Mouse (Mus musculus) central nervous system, embryonic 18 days (tissue): ENCODE measurements around the gene Magee2. TPM values are rescaled to one million over a fixed set of nuclear protein-coding genes. Genes with fewer than 3 reads are reported as not detected.

ENCODE experiments used
- polyA plus RNA-seq: library from polyadenylated mRNA; depleted of rRNA; stranded (reverse); fragments of >200 nt; gene quantifications from 2 replicates; pipeline ENCODE4 v1.2.3, GENCODE M21; 2012; rRNA removed

Gene Magee2
- polyA plus RNA-seq = 19.0 and 21.2 TPM in 2 replicates

DNA sequence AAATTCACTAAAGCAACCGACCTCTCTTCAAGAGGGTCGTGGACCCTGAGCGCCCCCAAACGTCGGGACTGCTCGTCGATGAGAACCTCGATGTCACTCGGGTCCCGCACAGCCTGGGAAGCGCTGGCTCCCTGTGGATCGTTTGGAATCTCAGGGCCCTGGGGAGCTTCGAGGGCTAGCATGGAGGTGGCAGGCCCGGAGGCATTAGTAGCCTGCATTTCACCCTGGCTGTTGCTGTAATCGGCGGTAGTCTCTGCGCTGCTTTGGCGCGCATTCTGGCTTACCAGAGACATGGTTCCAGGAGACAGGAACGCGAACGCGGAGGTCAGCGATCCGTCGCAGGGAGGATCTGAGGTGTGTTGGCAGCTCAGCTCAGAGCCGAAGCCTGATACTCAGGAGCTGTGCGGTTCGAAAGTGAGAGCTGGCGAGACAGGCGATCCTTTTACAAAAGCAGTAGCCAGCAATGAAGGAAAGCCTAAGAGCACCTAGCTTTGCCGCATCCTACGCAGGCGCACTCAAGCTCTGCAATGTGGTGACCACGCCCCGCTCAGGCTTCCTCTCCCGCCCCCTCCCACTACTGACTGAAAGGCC lies at the start of gene Magee2:
Gene Magee2, minus strand, starts transcription at position 517 of the 591 bp plus-strand sequence.

Other genes with a start within 250 kb of the Magee2 start
- gene Zdhhc15, start 186.2 kb downstream of the Magee2 start, polyA plus RNA-seq = 3.8 and 4.0 TPM in 2 replicates
- gene Pbdc1, start 222.5 kb upstream of the Magee2 start, polyA plus RNA-seq = 12.1 and 12.6 TPM in 2 replicates